Mouse (Mus musculus): ENCODE data around the gene Sept9.
"Not testable (repeated sequence)": the region's sequence is repeated elsewhere in the genome, so short reads cannot be mapped to it uniquely, and the experiment has no call there.

The Sept9 gene

GRCm38 (mm10) chr11:117326867-117327600 is 127.6 kb downstream of the Sept9 start:
- no peak for DNase-seq (ENCODE audit: low spot score)

GRCm38 (mm10) chr11:117327633-117328032 is 128.2 kb downstream of the Sept9 start:
- no peak for DNase-seq (ENCODE audit: low spot score)

- no peak for DNase-seq (ENCODE audit: low spot score)
Measured at GRCm38 (mm10) chr11:117330076-117330950, 130.9 kb downstream of the Sept9 start.

GRCm38 (mm10) chr11:117330951-117331254 is 131.4 kb downstream of the Sept9 start:
- no peak for DNase-seq (ENCODE audit: low spot score)

GRCm38 (mm10) chr11:117331361-117332241 is 132.1 kb downstream of the Sept9 start:
- peak; percentile 62 for DNase-seq (ENCODE audit: low spot score)

- peak; percentile 96 for DNase-seq (ENCODE audit: low spot score)
Measured at GRCm38 (mm10) chr11:117332242-117333149, 133.0 kb downstream of the Sept9 start.

GRCm38 (mm10) chr11:117333150-117333715 is 133.8 kb downstream of the Sept9 start:
- DNase-seq (ENCODE audit: low spot score) = peak; percentile 51

- no peak for DNase-seq (ENCODE audit: low spot score)
Measured at GRCm38 (mm10) chr11:117334101-117334500, 134.6 kb downstream of the Sept9 start.

- no peak for DNase-seq (ENCODE audit: low spot score)
Measured at GRCm38 (mm10) chr11:117335146-117335545, 135.7 kb downstream of the Sept9 start.

GRCm38 (mm10) chr11:117336081-117336788 is 136.8 kb downstream of the Sept9 start:
- DNase-seq (ENCODE audit: low spot score) = no peak

- DNase-seq (ENCODE audit: low spot score) = no peak
Measured at GRCm38 (mm10) chr11:117337749-117338148, 138.3 kb downstream of the Sept9 start.

GRCm38 (mm10) chr11:117338503-117338902 is 139.0 kb downstream of the Sept9 start:
- DNase-seq (ENCODE audit: low spot score) = no peak

GRCm38 (mm10) chr11:117339050-117339449 is 139.6 kb downstream of the Sept9 start:
- no peak for DNase-seq (ENCODE audit: low spot score)

GRCm38 (mm10) chr11:117341218-117341617 is 141.8 kb downstream of the Sept9 start:
- DNase-seq (ENCODE audit: low spot score) = peak; percentile 35

- no peak for DNase-seq (ENCODE audit: low spot score)
Measured at GRCm38 (mm10) chr11:117342076-117342475, 142.6 kb downstream of the Sept9 start.

GRCm38 (mm10) chr11:117342490-117342889 is 143.0 kb downstream of the Sept9 start:
- DNase-seq (ENCODE audit: low spot score) = not testable (repeated sequence)

- no peak for DNase-seq (ENCODE audit: low spot score)
Measured at GRCm38 (mm10) chr11:117343800-117344199, 144.3 kb downstream of the Sept9 start.

GRCm38 (mm10) chr11:117344339-117345021 is 145.0 kb downstream of the Sept9 start:
- no peak for DNase-seq (ENCODE audit: low spot score)

- DNase-seq (ENCODE audit: low spot score) = no peak
Measured at GRCm38 (mm10) chr11:117345022-117345765, 145.7 kb downstream of the Sept9 start.

Measured in embryo, embryonic 10 days (tissue).